Mouse (Mus musculus) R1 (cell line): ENCODE results near the gene Gmds.

Experiments used
- DNase-seq: peaks from one replicate; pipeline ENCODE4 v3.0.0-alpha.2; 2018; ENCODE audit warnings: low read depth, low spot score

Gene Gmds

GRCm38 (mm10) chr13:32267184-32267775 lies 71.3 kb downstream of the Gmds start:
- DNase-seq = no peak

- DNase-seq = no peak
These were observed 71.8 kb downstream of the Gmds start for GRCm38 (mm10) chr13:32266721-32267120.

GRCm38 (mm10) chr13:32256121-32256520 lies 82.4 kb downstream of the Gmds start:
- DNase-seq = no peak

GRCm38 (mm10) chr13:32252276-32252675 lies 86.3 kb downstream of the Gmds start:
- no peak for DNase-seq

- no peak for DNase-seq
These were observed 96.3 kb downstream of the Gmds start for GRCm38 (mm10) chr13:32242200-32242599.

- DNase-seq = no peak
These were observed 102.3 kb downstream of the Gmds start for GRCm38 (mm10) chr13:32236269-32236678.

- DNase-seq = no peak
These were observed 103.5 kb downstream of the Gmds start for GRCm38 (mm10) chr13:32235046-32235445.

GRCm38 (mm10) chr13:32234019-32234418 lies 104.5 kb downstream of the Gmds start:
- DNase-seq = no peak

- no peak for DNase-seq
These were observed 106.1 kb downstream of the Gmds start for GRCm38 (mm10) chr13:32232391-32232790.

- DNase-seq = no peak
These were observed 106.6 kb downstream of the Gmds start for GRCm38 (mm10) chr13:32231956-32232355.

GRCm38 (mm10) chr13:32227874-32228562 lies 110.5 kb downstream of the Gmds start:
- DNase-seq = no peak

- no peak for DNase-seq
These were observed 120.9 kb downstream of the Gmds start for GRCm38 (mm10) chr13:32217647-32218046.

GRCm38 (mm10) chr13:32213702-32214452 lies 124.7 kb downstream of the Gmds start:
- DNase-seq = peak; percentile 53

- DNase-seq = no peak
These were observed 126.4 kb downstream of the Gmds start for GRCm38 (mm10) chr13:32212125-32212524.

GRCm38 (mm10) chr13:32207172-32207908 lies 131.2 kb downstream of the Gmds start:
- no peak for DNase-seq

GRCm38 (mm10) chr13:32179906-32180305 lies 158.6 kb downstream of the Gmds start:
- no peak for DNase-seq

- no peak for DNase-seq
These were observed 159.9 kb downstream of the Gmds start for GRCm38 (mm10) chr13:32178682-32179081.

GRCm38 (mm10) chr13:32177852-32178453 lies 160.6 kb downstream of the Gmds start:
- no peak for DNase-seq

GRCm38 (mm10) chr13:32175028-32175427 lies 163.5 kb downstream of the Gmds start:
- DNase-seq = no peak

GRCm38 (mm10) chr13:32169173-32169572 lies 169.4 kb downstream of the Gmds start:
- DNase-seq = no peak

- DNase-seq = no peak
These were observed 170.7 kb downstream of the Gmds start for GRCm38 (mm10) chr13:32167806-32168205.

- no peak for DNase-seq
These were observed 173.0 kb downstream of the Gmds start for GRCm38 (mm10) chr13:32165581-32165980.
